Mouse (Mus musculus) retina, embryonic 14.5 days (tissue): Measurements from ENCODE around the gene Loxl4.

ENCODE experiments used
- DNase-seq: peaks from one replicate; pipeline ENCODE4 v3.0.0-alpha.2; 2015; ENCODE audit warnings: low spot score

The Loxl4 gene

GRCm38 (mm10) chr19:42612654-42613053, at the start of gene Loxl4:
TSS of gene Loxl4 (minus strand) at chr19:42612813.
- no peak for DNase-seq

- no peak for DNase-seq
Measured at GRCm38 (mm10) chr19:42661430-42662164, 49.0 kb upstream of the Loxl4 start.

- no peak for DNase-seq
Measured at GRCm38 (mm10) chr19:42660244-42660565, 47.6 kb upstream of the Loxl4 start.

DNA sequence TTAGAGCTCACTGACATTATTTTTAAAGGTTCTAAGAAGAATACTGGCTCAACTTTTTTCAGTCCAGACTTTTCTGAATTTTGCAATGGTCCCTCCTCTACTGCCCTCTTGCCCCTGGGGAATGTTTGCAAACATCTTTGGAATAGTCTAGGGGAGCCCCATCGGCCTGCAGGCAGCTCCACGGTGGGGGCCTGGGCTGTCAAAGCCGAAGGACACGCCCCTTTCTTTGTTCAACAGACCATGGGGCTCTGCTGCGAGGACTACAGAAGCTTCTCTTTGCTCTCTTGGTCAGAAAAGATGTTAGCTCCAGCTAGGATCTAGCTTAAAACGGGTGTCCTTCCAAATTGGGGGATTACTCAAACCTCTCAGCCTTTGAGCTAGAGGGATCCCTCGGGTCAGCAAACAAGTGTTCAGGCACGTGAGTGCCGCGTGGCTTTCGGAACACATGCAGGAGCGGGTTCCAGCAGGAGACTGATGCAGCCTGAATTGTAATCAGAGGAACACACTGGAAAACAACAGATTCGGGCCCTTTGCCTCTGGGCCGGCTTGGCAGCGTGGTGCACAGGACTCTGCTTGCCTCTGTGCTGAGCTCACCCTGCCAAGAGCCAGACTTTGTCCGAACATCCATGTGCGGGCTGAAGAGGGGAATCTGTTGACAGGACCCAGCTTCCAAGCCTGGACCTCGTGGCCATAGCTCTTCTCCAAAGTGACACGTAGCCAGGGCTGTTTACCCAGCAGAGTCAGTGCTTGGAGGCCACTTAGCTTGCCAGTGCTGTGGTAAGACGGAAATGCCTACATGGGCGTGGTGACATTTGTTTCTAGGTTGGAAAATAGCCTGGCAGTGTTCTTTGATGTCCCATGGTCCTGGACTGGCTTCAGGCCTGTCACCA, 47.0 kb upstream of the Loxl4 start:
- no peak for DNase-seq

DNA sequence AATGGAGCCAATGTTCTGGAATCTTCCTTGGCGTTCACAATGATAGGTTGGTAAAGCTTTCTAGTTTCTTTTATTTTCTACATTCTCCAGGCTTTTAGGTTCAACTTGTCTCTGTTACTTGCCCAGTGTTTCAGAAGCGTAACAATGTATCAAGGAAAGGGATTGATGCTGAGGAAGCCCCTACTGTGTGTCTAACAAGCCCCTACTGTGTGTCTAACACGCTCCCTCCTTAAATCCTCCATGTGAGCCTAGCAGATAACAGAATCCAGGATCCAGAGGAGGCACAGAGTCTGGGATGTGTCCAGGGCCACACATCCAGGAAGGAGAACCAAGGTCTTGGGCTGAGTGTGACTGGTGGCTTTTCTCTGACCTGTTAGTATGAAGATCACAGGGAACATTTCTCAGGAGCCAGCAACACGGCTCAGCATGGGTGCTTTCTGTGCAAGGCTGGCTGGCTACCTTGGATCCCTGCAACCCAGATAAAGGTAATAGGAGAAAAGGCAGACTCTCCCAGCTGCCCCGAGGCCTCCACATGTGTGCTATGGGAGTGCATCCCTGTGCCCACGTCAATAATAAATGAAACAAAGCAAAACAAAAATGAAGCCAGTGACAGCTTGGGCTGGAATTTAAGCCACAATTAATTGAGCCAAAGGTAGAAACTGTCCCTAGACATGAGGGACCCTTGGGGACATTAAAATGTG, 46.0 kb upstream of the Loxl4 start:
- no peak for DNase-seq

- DNase-seq = no peak
Measured at GRCm38 (mm10) chr19:42657769-42658168, 45.2 kb upstream of the Loxl4 start.

DNA sequence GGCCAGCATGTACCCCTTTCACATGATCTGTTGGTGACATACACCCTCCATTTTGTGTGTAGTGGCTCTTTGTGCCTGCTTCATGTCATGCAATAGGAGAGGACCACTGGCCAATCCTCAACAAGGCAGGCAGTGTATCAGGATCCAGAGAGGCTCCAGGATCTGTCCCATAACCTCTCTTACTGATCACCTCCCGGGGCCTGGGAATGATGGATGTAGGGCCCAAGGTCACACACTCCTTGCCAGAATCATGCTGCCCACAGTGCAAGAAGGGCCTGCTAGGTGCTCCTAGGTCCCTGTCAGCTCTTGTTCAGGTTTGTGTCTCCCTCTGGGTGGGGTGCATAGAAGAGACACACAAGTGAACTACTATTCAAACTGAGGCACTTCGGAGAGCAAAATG, 44.7 kb upstream of the Loxl4 start:
- no peak for DNase-seq

GRCm38 (mm10) chr19:42655006-42655405, 42.4 kb upstream of the Loxl4 start:
- peak; percentile 77 for DNase-seq

DNA sequence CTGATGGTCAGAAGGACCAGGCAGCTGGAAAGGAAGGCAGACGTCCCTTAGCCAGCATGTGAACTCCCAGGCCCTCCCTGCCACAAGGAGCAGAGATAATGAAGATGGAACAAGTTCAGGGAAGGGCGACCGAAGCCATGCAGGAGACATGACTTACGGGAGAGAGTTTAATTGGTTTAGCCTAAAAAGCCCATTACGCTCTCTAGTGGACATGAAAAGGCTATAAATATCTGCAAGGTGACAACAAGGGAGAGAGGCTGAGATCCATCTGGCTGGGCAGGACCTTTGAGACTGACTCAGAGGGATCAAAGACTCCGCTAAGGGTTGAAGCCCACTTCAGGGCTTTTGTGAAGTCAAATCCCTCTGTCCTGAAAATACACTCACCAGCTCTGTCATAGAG, 40.5 kb upstream of the Loxl4 start:
- DNase-seq = peak; percentile 36

GRCm38 (mm10) chr19:42652425-42652824, 39.8 kb upstream of the Loxl4 start:
- no peak for DNase-seq

DNA sequence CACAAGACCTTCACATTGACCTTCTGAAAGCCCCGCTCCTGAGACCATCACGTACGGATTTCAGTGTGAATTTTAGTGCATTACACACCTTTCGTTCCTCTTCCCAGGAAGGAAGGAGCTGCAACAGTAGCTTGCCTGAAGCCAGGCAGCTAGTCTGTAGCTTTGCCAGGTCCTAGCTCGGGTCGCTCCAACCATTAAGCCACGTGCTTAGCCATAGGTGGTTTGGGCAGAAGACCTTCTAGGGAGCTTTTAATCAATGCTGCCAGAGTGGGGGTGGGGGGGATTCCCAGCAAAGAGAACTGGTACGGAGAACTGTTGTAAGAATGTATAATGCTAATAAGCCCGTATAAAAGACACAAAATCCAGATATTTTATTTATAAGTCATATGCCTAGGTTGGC, 27.6 kb upstream of the Loxl4 start:
- DNase-seq = no peak

DNA sequence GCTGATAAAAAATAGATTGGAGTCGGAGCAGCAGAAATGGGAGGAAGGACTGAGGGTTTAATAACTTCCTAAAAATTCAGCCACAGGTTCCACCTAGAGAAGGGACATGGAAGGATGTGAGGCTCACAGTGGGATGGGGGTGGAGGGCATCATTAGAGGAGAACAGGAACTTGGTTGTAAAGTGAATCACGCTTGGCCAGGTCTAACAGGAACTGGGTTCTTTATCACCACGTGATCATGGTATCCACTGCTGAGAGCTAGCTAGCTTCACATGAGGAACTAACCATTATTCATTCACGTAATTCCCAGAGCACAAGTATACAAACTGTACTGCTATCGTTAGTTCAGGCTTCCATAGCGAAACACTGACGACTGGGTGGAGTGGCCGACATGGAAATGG, 26.9 kb upstream of the Loxl4 start:
- no peak for DNase-seq

GRCm38 (mm10) chr19:42638604-42639481, 26.2 kb upstream of the Loxl4 start:
- no peak for DNase-seq

GRCm38 (mm10) chr19:42636631-42637030, 24.0 kb upstream of the Loxl4 start:
- peak; percentile 46 for DNase-seq

DNA sequence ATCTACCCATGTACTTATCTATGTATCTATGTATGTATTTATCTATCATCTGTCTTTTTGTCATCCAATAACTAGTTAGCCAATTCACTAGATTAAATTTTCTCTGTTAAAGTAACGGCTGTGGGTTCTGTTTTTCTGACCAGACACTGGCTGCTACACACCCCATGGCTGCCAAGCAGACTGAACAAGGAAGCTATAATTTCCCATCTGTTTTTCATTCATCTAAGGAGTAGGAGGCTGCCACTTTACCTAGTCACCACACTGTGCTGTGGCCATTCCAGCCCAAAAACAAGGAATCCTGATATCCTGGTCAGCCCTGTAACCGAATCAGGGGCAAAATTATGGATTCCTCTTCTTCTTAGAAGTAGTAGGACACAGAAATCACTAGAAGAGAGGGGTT, 21.0 kb upstream of the Loxl4 start:
- DNase-seq = no peak

- no peak for DNase-seq
Measured at GRCm38 (mm10) chr19:42632301-42632700, 19.7 kb upstream of the Loxl4 start.

DNA sequence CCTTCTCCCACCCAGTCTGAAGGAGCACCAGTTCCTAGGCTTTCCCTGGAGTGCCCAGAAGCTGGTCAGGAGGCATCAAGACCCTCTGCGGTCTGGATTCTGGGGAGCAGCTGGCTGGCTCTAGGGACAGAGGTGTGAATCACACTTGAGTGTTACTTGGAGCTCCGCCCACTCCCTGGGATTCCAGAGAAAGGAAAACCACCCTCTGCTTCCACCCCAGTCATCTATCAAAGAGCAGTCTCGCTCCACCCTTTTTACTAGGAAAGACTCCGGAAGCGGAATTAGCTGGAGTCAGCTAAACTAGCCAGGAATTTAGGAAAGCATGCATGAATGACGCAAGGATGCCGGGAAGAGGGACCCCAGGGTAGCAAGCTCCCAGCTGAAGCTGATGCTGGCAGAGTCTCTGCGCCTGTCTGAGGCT, 18.9 kb upstream of the Loxl4 start:
- no peak for DNase-seq

- no peak for DNase-seq
Measured at GRCm38 (mm10) chr19:42628068-42628467, 15.5 kb upstream of the Loxl4 start.

DNA sequence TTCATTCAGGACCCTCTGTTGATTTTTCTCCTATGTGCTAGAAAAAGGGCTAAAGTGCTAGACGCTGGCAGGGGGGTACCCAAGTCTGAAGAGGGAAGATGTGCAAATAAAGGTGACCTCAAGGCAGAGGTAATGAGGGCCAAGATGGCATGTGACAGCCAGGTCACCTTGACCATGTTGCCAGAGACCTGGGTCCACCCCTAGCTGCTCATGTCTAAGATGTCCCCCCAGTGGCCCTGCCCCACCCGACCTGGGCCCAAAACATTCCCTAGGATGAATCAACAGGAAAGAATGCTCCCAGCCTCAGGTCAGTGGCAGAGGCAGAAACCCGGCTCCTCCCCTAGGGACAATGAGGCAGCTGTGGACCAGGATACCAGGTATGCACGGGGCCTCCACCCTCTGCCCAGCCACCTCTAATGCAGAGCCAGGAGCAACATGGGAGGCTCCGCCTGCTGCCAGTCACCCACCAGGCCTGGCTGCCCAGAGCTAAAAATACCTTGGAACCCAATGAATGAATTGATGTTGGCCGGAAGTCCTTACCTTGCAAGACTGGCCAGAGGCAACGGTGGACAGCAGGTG, 1.1 kb upstream of the Loxl4 start:
- DNase-seq = no peak

GRCm38 (mm10) chr19:42613116-42613515, 503 bp upstream of the Loxl4 start:
- peak; percentile 37 for DNase-seq

- DNase-seq = no peak
Measured at GRCm38 (mm10) chr19:42611746-42612145, 867 bp downstream of the Loxl4 start.
